24 mouse cellular contexts compared by ENCODE assay signal in genomic region chr16:44757700-44758099, GRCm38 (mm10). TPM values are rescaled to one million over a fixed set of nuclear protein-coding genes. Genes with fewer than 3 reads are reported as not detected.
DNase-seq lines count a peak whose midpoint lies in the region; ATAC-seq and TF ChIP-seq lines count a peak whose summit lies in the region.
"Had no signal": no experiment of that assay in that cellular context is flagged by ENCODE, and none has a peak within 500 bp of the region (broad histone marks: within the 10 kb centered on the region; RNA-seq: fewer than 3 reads in every experiment).

No protein-coding gene starts in this region.

- no peak for TF ChIP-seq POLR2A in liver, adult 2 months (IDR thresholded peaks at IDR 0.05; ENCODE audit: extremely low read depth, insufficient read depth, low read length)
- TF ChIP-seq POLR2A in bone marrow, adult 2 months (IDR thresholded peaks at IDR 0.05; ENCODE audit: borderline replicate concordance, control insufficient read depth, low read depth, low read length): no peak

- H3K79me2 ChIP-seq in liver, adult 2 months (ENCODE audit: control insufficient read depth, insufficient read depth, low read length): no peaks in the 10 kb centered on the region

- H3K9me3 ChIP-seq in liver, embryonic 12.5 days (replicated peaks): no peaks in the 10 kb centered on the region
- H3K9me3 ChIP-seq in forebrain, embryonic 15.5 days: no peaks in the 10 kb centered on the region
- H3K9me3 ChIP-seq in hindbrain, embryonic 12.5 days (replicated peaks): no peaks in the 10 kb centered on the region
- H3K9me3 ChIP-seq: embryonic facial prominence, embryonic 13.5 days; forebrain, embryonic 13.5 days; heart, embryonic 13.5 days had no signal

- no peaks in the 10 kb centered on the region for H3K4me1 ChIP-seq in liver, adult 2 months (ENCODE audit: control insufficient read depth, insufficient read depth, low read length)
- H3K4me1 ChIP-seq in liver, embryonic 12.5 days: no peaks in the 10 kb centered on the region
- no peaks in the 10 kb centered on the region for H3K4me1 ChIP-seq in bone marrow, adult 2 months (ENCODE audit: control insufficient read depth, insufficient read depth, low read length)
- H3K4me1 ChIP-seq in forebrain, embryonic 15.5 days: no peaks in the 10 kb centered on the region
- H3K4me1 ChIP-seq in hindbrain, embryonic 12.5 days: no peaks in the 10 kb centered on the region
- H3K4me1 ChIP-seq: embryonic facial prominence, embryonic 13.5 days; forebrain, embryonic 13.5 days; heart, embryonic 13.5 days had no signal

- no peak overlapping the region for H3K27ac ChIP-seq in liver, adult 2 months (replicated peaks; ENCODE audit: insufficient read depth, low read depth, low read length)
- H3K27ac ChIP-seq in liver, embryonic 12.5 days: no peak overlapping the region
- no peak overlapping the region for H3K27ac ChIP-seq in bone marrow, adult 2 months (ENCODE audit: control insufficient read depth, insufficient read depth, low read depth, low read length, poor library complexity)
- H3K27ac ChIP-seq in forebrain, embryonic 15.5 days (replicated peaks): no peak overlapping the region
- H3K27ac ChIP-seq in hindbrain, embryonic 12.5 days: no peak overlapping the region
- H3K27ac ChIP-seq: embryonic facial prominence, embryonic 13.5 days; forebrain, embryonic 13.5 days; gastrocnemius, adult 2 months; heart, embryonic 13.5 days had no signal

- ATAC-seq in liver, embryonic 12.5 days: no peak
- ATAC-seq in granulocyte monocyte progenitor cell, adult 5-6 weeks (replicated peaks; ENCODE audit: poor library complexity, severe bottlenecking): peak; percentile 94
- ATAC-seq in forebrain, embryonic 15.5 days (replicated peaks): no peak
- no peak for ATAC-seq in hindbrain, embryonic 12.5 days (ENCODE audit: low FRiP score)
- ATAC-seq: activated CD4-positive, CD25-positive, alpha-beta regulatory T cell, adult 4 months; forebrain, embryonic 13.5 days; hindbrain, embryonic 16.5 days; Patski had no signal

- no peaks in the 10 kb centered on the region for H3K36me3 ChIP-seq in liver, adult 2 months (ENCODE audit: control insufficient read depth, insufficient read depth, low read length)
- H3K36me3 ChIP-seq in liver, embryonic 12.5 days: no peaks in the 10 kb centered on the region
- H3K36me3 ChIP-seq in forebrain, embryonic 15.5 days: no peaks in the 10 kb centered on the region
- no peaks in the 10 kb centered on the region for H3K36me3 ChIP-seq in hindbrain, embryonic 12.5 days
- H3K36me3 ChIP-seq: embryonic facial prominence, embryonic 13.5 days; heart, embryonic 13.5 days had no signal

- peak; percentile 17 for DNase-seq in liver, adult 2 months (ENCODE audit: extremely low read depth, low read depth, low spot score)
- no peak for DNase-seq in right cerebral cortex, postnatal 36 days (ENCODE audit: low spot score in 2 of 2)
- DNase-seq: adrenal gland, postnatal 14 days; cerebellum, adult 11 months; cerebellum, adult 8-10 months; cerebellum, postnatal 14 days; gastrocnemius, adult 2 months; gastrocnemius, postnatal 25 days; heart, adult 11 months; heart, postnatal 36 days had no signal

- 88% methylated on average over 8 of the region's 8 CpGs for WGBS in liver, adult 2 months
- WGBS in liver, embryonic 12.5 days (ENCODE audit: insufficient replicate concordance): 73% methylated on average over 8 of the region's 8 CpGs
- WGBS in bone marrow, adult 2 months: 10% methylated on average over 8 of the region's 8 CpGs
- WGBS in forebrain, embryonic 15.5 days: 90% methylated on average over 8 of the region's 8 CpGs
- WGBS in hindbrain, embryonic 12.5 days: 91% methylated on average over 8 of the region's 8 CpGs

- H3K4me3 ChIP-seq in liver, adult 2 months (ENCODE audit: insufficient read depth, low read depth, low read length): no peak overlapping the region
- H3K4me3 ChIP-seq in liver, embryonic 12.5 days: no peak overlapping the region
- H3K4me3 ChIP-seq in bone marrow, adult 2 months (replicated peaks; ENCODE audit: control insufficient read depth, low read depth, low read length): peak overlapping the region; percentile 42
- no peak overlapping the region for H3K4me3 ChIP-seq in forebrain, embryonic 15.5 days
- H3K4me3 ChIP-seq in hindbrain, embryonic 12.5 days: no peak overlapping the region
- H3K4me3 ChIP-seq: embryonic facial prominence, embryonic 13.5 days; forebrain, embryonic 13.5 days; gastrocnemius, adult 2 months; heart, embryonic 13.5 days had no signal

- no peak overlapping the region for H3K4me2 ChIP-seq in liver, embryonic 12.5 days
- H3K4me2 ChIP-seq in forebrain, embryonic 15.5 days (replicated peaks): no peak overlapping the region
- H3K4me2 ChIP-seq in hindbrain, embryonic 12.5 days (replicated peaks): no peak overlapping the region
- H3K4me2 ChIP-seq: embryonic facial prominence, embryonic 13.5 days; forebrain, embryonic 13.5 days; heart, embryonic 13.5 days had no signal

- H3K27me3 ChIP-seq in liver, adult 2 months (ENCODE audit: control insufficient read depth, insufficient read depth, low read length): no peaks in the 10 kb centered on the region
- H3K27me3 ChIP-seq in liver, embryonic 12.5 days (replicated peaks): no peaks in the 10 kb centered on the region
- no peaks in the 10 kb centered on the region for H3K27me3 ChIP-seq in forebrain, embryonic 15.5 days
- no peaks in the 10 kb centered on the region for H3K27me3 ChIP-seq in hindbrain, embryonic 12.5 days
- H3K27me3 ChIP-seq: CH12.LX; embryonic facial prominence, embryonic 13.5 days; forebrain, embryonic 13.5 days; heart, embryonic 13.5 days; Patski had no signal

- no peak for TF ChIP-seq CTCF in liver, adult 2 months (IDR thresholded peaks at IDR 0.05; ENCODE audit: low read depth, low read length)
- TF ChIP-seq CTCF in bone marrow, adult 2 months (IDR thresholded peaks at IDR 0.05; ENCODE audit: control insufficient read depth, insufficient read depth, low read length): no peak

- H3K9ac ChIP-seq in liver, adult 2 months (ENCODE audit: low read depth, low read length): no peak overlapping the region
- H3K9ac ChIP-seq in liver, embryonic 12.5 days: no peak overlapping the region
- H3K9ac ChIP-seq in forebrain, embryonic 15.5 days (replicated peaks): no peak overlapping the region
- H3K9ac ChIP-seq in hindbrain, embryonic 12.5 days: no peak overlapping the region
- H3K9ac ChIP-seq: embryonic facial prominence, embryonic 13.5 days; forebrain, embryonic 13.5 days; heart, embryonic 13.5 days had no signal

RNA-seq across cellular contexts. Expression of gene Cd200r1, which starts 7.8 kb away (rescaled TPM):
- total RNA-seq in liver, adult 2 months (2014; rRNA removed): 1.3 and 1.8 TPM in 2 replicates
- 0.29 and 0.31 TPM in 2 replicates for polyA plus RNA-seq in liver, adult 2 months (2012; rRNA removed)
- 3.5 and 3.9 TPM in 2 replicates for polyA plus RNA-seq in liver, embryonic 12.5 days (2016; fragmentation: Nextera tagmentation; extraction: Ambion mirVana)
- 1.6 and 5.3 TPM in 2 replicates for polyA plus RNA-seq in bone marrow, adult 2 months (2011; ENCODE audit: insufficient read depth, insufficient read length, low replicate concordance, missing spikeins)
- 6.0 and 13.8 TPM in 2 replicates for total RNA-seq in granulocyte monocyte progenitor cell, adult 5-6 weeks (2014; fragmentation: Nextera tagmentation)
- total RNA-seq in granulocyte monocyte progenitor cell, adult 5-6 weeks (2017): 2.1 and 7.0 TPM in 2 replicates
- polyA plus RNA-seq in forebrain, embryonic 15.5 days (2015; fragmentation: Nextera tagmentation; extraction: Ambion mirVana): 0.43 and 0.46 TPM in 2 replicates
- polyA plus RNA-seq in hindbrain, embryonic 12.5 days (2016; fragmentation: Nextera tagmentation; extraction: Ambion mirVana): 0.52 and 0.96 TPM in 2 replicates

RNA-seq across cellular contexts. Expression of gene Gtpbp8, which starts 11.5 kb away (rescaled TPM):
- 11.0 and 11.2 TPM in 2 replicates for total RNA-seq in liver, adult 2 months (2014; rRNA removed)
- 3.7 and 3.8 TPM in 2 replicates for polyA plus RNA-seq in liver, adult 2 months (2012; rRNA removed)
- polyA plus RNA-seq in liver, embryonic 12.5 days (2016; fragmentation: Nextera tagmentation; extraction: Ambion mirVana): 23.3 and 23.8 TPM in 2 replicates
- polyA plus RNA-seq in bone marrow, adult 2 months (2011; ENCODE audit: insufficient read depth, insufficient read length, low replicate concordance, missing spikeins): 4.4 and 8.4 TPM in 2 replicates
- 13.5 and 26.5 TPM in 2 replicates for total RNA-seq in granulocyte monocyte progenitor cell, adult 5-6 weeks (2014; fragmentation: Nextera tagmentation)
- total RNA-seq in granulocyte monocyte progenitor cell, adult 5-6 weeks (2017): 9.0 and 15.9 TPM in 2 replicates
- 33.5 and 38.1 TPM in 2 replicates for polyA plus RNA-seq in forebrain, embryonic 15.5 days (2015; fragmentation: Nextera tagmentation; extraction: Ambion mirVana)
- polyA plus RNA-seq in hindbrain, embryonic 12.5 days (2016; fragmentation: Nextera tagmentation; extraction: Ambion mirVana): 34.3 and 37.9 TPM in 2 replicates

RNA-seq across cellular contexts. Expression of gene Nepro, which starts 33.6 kb away (rescaled TPM):
- total RNA-seq in liver, adult 2 months (2014; rRNA removed): 4.4 and 4.6 TPM in 2 replicates
- polyA plus RNA-seq in liver, adult 2 months (2012; rRNA removed): 2.1 and 2.4 TPM in 2 replicates
- polyA plus RNA-seq in liver, embryonic 12.5 days (2016; fragmentation: Nextera tagmentation; extraction: Ambion mirVana): 6.5 and 7.3 TPM in 2 replicates
- 4.4 and 4.6 TPM in 2 replicates for polyA plus RNA-seq in bone marrow, adult 2 months (2011; ENCODE audit: insufficient read depth, insufficient read length, low replicate concordance, missing spikeins)
- total RNA-seq in granulocyte monocyte progenitor cell, adult 5-6 weeks (2014; fragmentation: Nextera tagmentation): 10.0 and 18.7 TPM in 2 replicates
- total RNA-seq in granulocyte monocyte progenitor cell, adult 5-6 weeks (2017): 16.9 and 22.4 TPM in 2 replicates
- polyA plus RNA-seq in forebrain, embryonic 15.5 days (2015; fragmentation: Nextera tagmentation; extraction: Ambion mirVana): 4.5 and 4.9 TPM in 2 replicates
- polyA plus RNA-seq in hindbrain, embryonic 12.5 days (2016; fragmentation: Nextera tagmentation; extraction: Ambion mirVana): 9.4 and 9.9 TPM in 2 replicates

RNA-seq across cellular contexts. Expression of gene Cd200r4, which starts 53.8 kb away (rescaled TPM):
- 0.37 and 0.74 TPM in 2 replicates for total RNA-seq in liver, adult 2 months (2014; rRNA removed)
- 0.06 and 0.11 TPM in 2 replicates for polyA plus RNA-seq in liver, adult 2 months (2012; rRNA removed)
- polyA plus RNA-seq in liver, embryonic 12.5 days (2016; fragmentation: Nextera tagmentation; extraction: Ambion mirVana): 0.39 and 0.43 TPM in 2 replicates
- 1.2 TPM in 1 of 2 replicates, not detected in the other for polyA plus RNA-seq in bone marrow, adult 2 months (2011; ENCODE audit: insufficient read depth, insufficient read length, low replicate concordance, missing spikeins)
- total RNA-seq in granulocyte monocyte progenitor cell, adult 5-6 weeks (2014; fragmentation: Nextera tagmentation): not detected in 2 replicates
- total RNA-seq in granulocyte monocyte progenitor cell, adult 5-6 weeks (2017): 0.22 and 1.6 TPM in 2 replicates
- not detected in 2 replicates for polyA plus RNA-seq in forebrain, embryonic 15.5 days (2015; fragmentation: Nextera tagmentation; extraction: Ambion mirVana)
- polyA plus RNA-seq in hindbrain, embryonic 12.5 days (2016; fragmentation: Nextera tagmentation; extraction: Ambion mirVana): not detected in 2 replicates
- total RNA-seq: adrenal gland, postnatal 14 days; gastrocnemius, adult 2 months; gastrocnemius, postnatal 25 days; heart, postnatal 36 days had no signal
- polyA plus RNA-seq: embryonic facial prominence, embryonic 13.5 days; forebrain, embryonic 13.5 days; heart, embryonic 13.5 days; heart, postnatal 0 days; hindbrain, embryonic 11.5 days; hindbrain, embryonic 16.5 days; Patski had no signal
